Mouse (Mus musculus): ENCODE results near the gene Cd101. TPM values are rescaled to one million over a fixed set of nuclear protein-coding genes. Genes with fewer than 3 reads are reported as not detected.

Gene Cd101
- 0.35 TPM in 1 of 4 replicates, not detected in the others for total RNA-seq (2023)

DNA sequence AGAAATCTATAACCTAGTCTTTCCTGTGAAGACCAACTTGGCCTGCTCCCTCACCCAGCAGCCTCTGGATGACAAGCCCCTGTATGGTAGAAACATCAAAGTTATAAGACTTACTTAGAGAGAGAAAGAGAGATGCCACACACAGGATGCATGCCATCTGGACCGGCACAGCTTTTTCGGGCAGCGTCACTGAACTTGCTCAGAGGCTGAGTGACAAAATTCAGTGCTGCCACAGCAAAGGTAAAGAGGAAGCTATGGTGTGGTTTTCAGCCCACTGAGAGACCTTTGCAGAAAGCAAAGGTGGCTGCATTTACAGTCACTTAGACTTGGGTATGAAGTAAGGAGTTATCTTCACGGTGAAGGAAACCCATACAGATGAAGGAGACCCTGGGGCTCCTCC, at the start of gene Cd101:
Cd101 (minus strand) TSS at position 218 of the 400 bp plus-strand sequence.

DNA sequence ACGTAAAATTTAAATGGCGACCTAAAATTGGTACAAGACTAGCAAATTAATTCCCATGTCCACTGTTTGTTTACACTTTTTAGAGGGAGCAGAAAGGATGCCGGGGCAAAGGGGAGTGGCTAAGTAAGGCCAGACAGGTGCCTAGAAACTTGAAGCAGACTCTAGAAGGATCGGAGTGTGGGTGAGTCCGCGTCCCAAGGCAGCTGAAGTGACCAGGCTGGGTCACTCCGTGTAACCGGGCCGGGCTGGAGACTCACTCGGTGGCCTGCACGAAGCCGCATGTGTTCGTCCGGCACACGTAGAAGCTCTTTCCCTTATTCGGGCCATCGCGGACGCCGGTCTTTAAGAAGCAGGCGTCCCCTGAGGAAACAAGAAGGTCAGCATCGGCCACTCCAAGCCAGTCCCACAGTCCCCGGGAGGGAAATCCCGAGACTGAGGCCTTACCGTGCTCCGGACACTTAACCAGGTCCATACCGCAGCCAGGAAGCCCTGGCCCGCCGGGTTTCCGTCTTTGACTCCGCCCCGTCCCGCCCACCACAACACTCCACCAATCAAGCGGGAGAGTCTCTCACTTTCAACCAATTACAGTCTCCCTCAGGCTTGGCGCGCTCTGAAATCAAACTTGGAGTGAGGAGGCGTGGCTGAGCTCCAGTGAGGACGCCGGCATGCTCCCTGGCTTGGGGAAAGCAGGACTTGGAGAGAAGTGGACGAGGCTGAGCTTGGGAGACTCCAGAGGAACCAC, 60.0 kb downstream of the Cd101 start, which contains the start of gene Ttf2:
Ttf2 (minus strand) TSS at position 488 of the 742 bp plus-strand sequence.

Other genes with a start within 250 kb of the Cd101 start
- not detected in 4 replicates for gene Vtcn1, start 204.1 kb downstream of the Cd101 start, total RNA-seq (2023)
- 1.1 to 2.2 TPM (median 1.8 TPM) in 4 replicates for gene Trim45, start 107.4 kb downstream of the Cd101 start, total RNA-seq (2023)
- 12.1 to 13.8 TPM (median 12.9 TPM) in 4 replicates for gene Ttf2, start 59.9 kb downstream of the Cd101 start, total RNA-seq (2023)
- 0.14 to 0.39 TPM (median 0.18 TPM) in 3 of 4 replicates, not detected in the other for gene Ptgfrn, start 80.7 kb upstream of the Cd101 start, total RNA-seq (2023)